Mouse (Mus musculus) CH12.LX (cell line): ENCODE measurements around the gene Abi1. TPM values are rescaled to one million over a fixed set of nuclear protein-coding genes. Genes with fewer than 3 reads are reported as not detected.

Experiments used
- DNase-seq: peaks from one replicate; pipeline ENCODE4 v3.0.0-alpha.2; 2013; ENCODE audit errors: extremely low read depth
- H3K27ac ChIP-seq: 2 replicates; pipeline ENCODE4 v1.5.1; 2012; ENCODE audit warnings: low read depth, mild to moderate bottlenecking, control low read depth, moderate library complexity; ENCODE audit not compliant: insufficient read depth
- H3K27me3 ChIP-seq: replicated peaks from 2 replicates; pipeline ENCODE3; 2012; ENCODE audit warnings: inconsistent platforms
- H3K36me3 ChIP-seq, 2 experiments: replicated peaks in 1 of 2; 2 replicates each; pipeline versions ENCODE3 to v1.6.1; 2012; ENCODE audit warnings: inconsistent platforms in 1 of 2, low read length in 1 of 2, mild to moderate bottlenecking in 1 of 2, mixed read lengths in 1 of 2, moderate library complexity in 1 of 2; ENCODE audit not compliant: control insufficient read depth in 1 of 2, insufficient read depth in 1 of 2
- H3K4me1 ChIP-seq, 2 experiments: 2 replicates each; pipeline ENCODE4 v1.6.1; 2012; ENCODE audit warnings: inconsistent platforms in 1 of 2, moderate library complexity in 1 of 2; ENCODE audit not compliant: insufficient read depth in 2 of 2, control insufficient read depth in 1 of 2
- H3K4me2 ChIP-seq: 2 replicates; pipeline ENCODE4 v1.6.1; 2012; ENCODE audit warnings: low read depth, mild to moderate bottlenecking, control low read depth; ENCODE audit not compliant: poor library complexity, insufficient read depth, severe bottlenecking
- H3K4me3 ChIP-seq, 3 experiments: fragments of 150-350 bp in 1 of 3; sonication (generic) in 1 of 3; replicated peaks in 1 of 3; 2 replicates each; pipeline versions ENCODE3 to v1.5.1; 2011 to 2012; ENCODE audit warnings: low read depth in 2 of 3, low read length in 2 of 3, mild to moderate bottlenecking in 2 of 3, moderate library complexity in 2 of 3, control low read depth in 1 of 3, improper control_type of control experiment in 1 of 3, inconsistent platforms in 1 of 3, mixed read lengths in 1 of 3; ENCODE audit not compliant: poor library complexity in 1 of 3
- H3K79me2 ChIP-seq: replicated peaks from 2 replicates; pipeline ENCODE4 v1.6.1; 2012; ENCODE audit warnings: mild to moderate bottlenecking, moderate library complexity; ENCODE audit not compliant: control insufficient read depth, poor library complexity, insufficient read depth, severe bottlenecking; ENCODE audit errors: extremely low read depth
- H3K9ac ChIP-seq: 2 replicates; pipeline ENCODE4 v1.6.1; 2012; ENCODE audit warnings: low read depth, mild to moderate bottlenecking, control low read depth, moderate library complexity; ENCODE audit not compliant: insufficient read depth
- H3K9me3 ChIP-seq: replicated peaks from 2 replicates; pipeline ENCODE3; 2012; ENCODE audit warnings: low read length, inconsistent platforms, mixed read lengths
- BHLHE40 ChIP-seq: IDR thresholded peaks from 2 replicates; pipeline ENCODE4 v1.6.1; 2011; ENCODE audit warnings: mild to moderate bottlenecking, low read depth, low read length, improper control_type of control experiment
- CHD1 ChIP-seq: IDR thresholded peaks from 2 replicates; pipeline ENCODE4 v1.6.1; 2012; ENCODE audit warnings: low read depth, low read length, improper control_type of control experiment, inconsistent platforms
- CHD2 ChIP-seq: IDR thresholded peaks from 2 replicates; pipeline ENCODE4 v1.6.1; 2011; ENCODE audit warnings: low read length, improper control_type of control experiment
- CTCF ChIP-seq, 2 experiments: IDR thresholded peaks in 1 of 2; conservative IDR thresholded peaks in 1 of 2; 2 replicates each; pipeline ENCODE4 v1.5.1; 2011 to 2012; ENCODE audit warnings: low read depth in 2 of 2, low read length in 2 of 2, improper control_type of control experiment in 1 of 2, inconsistent platforms in 1 of 2, mild to moderate bottlenecking in 1 of 2, moderate library complexity in 1 of 2
- E2F4 ChIP-seq: IDR thresholded peaks from 2 replicates; pipeline ENCODE4 v1.6.1; 2011; ENCODE audit warnings: low read depth, low read length, improper control_type of control experiment; ENCODE audit not compliant: insufficient replicate concordance
- ELF1 ChIP-seq: IDR thresholded peaks from 2 replicates; pipeline ENCODE4 v1.6.1; 2014; ENCODE audit warnings: low read depth, mild to moderate bottlenecking, inconsistent platforms, low read length, improper control_type of control experiment
- EP300 ChIP-seq: IDR thresholded peaks from 2 replicates; pipeline ENCODE4 v1.6.1; 2011; ENCODE audit warnings: low read length, improper control_type of control experiment
- ETS1 ChIP-seq: conservative IDR thresholded peaks from 2 replicates; pipeline ENCODE4 v1.6.1; 2012; ENCODE audit warnings: low read depth, mild to moderate bottlenecking, inconsistent platforms, low read length, improper control_type of control experiment, moderate library complexity
- HCFC1 ChIP-seq: IDR thresholded peaks from 2 replicates; pipeline ENCODE4 v1.6.1; 2012; ENCODE audit warnings: low read depth, mild to moderate bottlenecking, inconsistent platforms, low read length, improper control_type of control experiment
- JUN ChIP-seq: IDR thresholded peaks from 2 replicates; pipeline ENCODE4 v1.6.1; 2011; ENCODE audit warnings: low read depth, mild to moderate bottlenecking, low read length, improper control_type of control experiment, moderate library complexity; ENCODE audit not compliant: insufficient read depth
- JUND ChIP-seq: conservative IDR thresholded peaks from 2 replicates; pipeline ENCODE4 v1.6.1; 2011; ENCODE audit warnings: low read depth, low read length, improper control_type of control experiment
- MAFK ChIP-seq: IDR thresholded peaks from 2 replicates; pipeline ENCODE4 v1.6.1; 2011; ENCODE audit warnings: low read length, improper control_type of control experiment; ENCODE audit not compliant: insufficient replicate concordance
- MAX ChIP-seq: IDR thresholded peaks from 2 replicates; pipeline ENCODE4 v1.6.1; 2011; ENCODE audit warnings: low read length, improper control_type of control experiment
- MXI1 ChIP-seq: IDR thresholded peaks from 2 replicates; pipeline ENCODE4 v1.6.1; 2011; ENCODE audit warnings: mild to moderate bottlenecking, low read depth, low read length, improper control_type of control experiment
- MYC ChIP-seq: IDR thresholded peaks from 2 replicates; pipeline ENCODE4 v1.6.1; 2011; ENCODE audit warnings: low read depth, mild to moderate bottlenecking, improper control_type of control experiment, low read length
- NELFE ChIP-seq: IDR thresholded peaks from 2 replicates; pipeline ENCODE4 v1.6.1; 2011; ENCODE audit warnings: low read depth, low read length, improper control_type of control experiment
- NRF1 ChIP-seq: IDR thresholded peaks from 2 replicates; pipeline ENCODE4 v1.6.1; 2014; ENCODE audit warnings: low read depth, mild to moderate bottlenecking, inconsistent platforms, low read length, improper control_type of control experiment, moderate library complexity
- POLR2A ChIP-seq: IDR thresholded peaks from 2 replicates; pipeline ENCODE4 v1.6.1; 2011; ENCODE audit warnings: low read depth, mild to moderate bottlenecking, improper control_type of control experiment, low read length
- POLR2AphosphoS2 ChIP-seq: IDR thresholded peaks from 2 replicates; pipeline ENCODE4 v1.6.1; 2011; ENCODE audit warnings: low read depth, low read length, improper control_type of control experiment
- RAD21 ChIP-seq: IDR thresholded peaks from 2 replicates; pipeline ENCODE4 v1.6.1; 2011; ENCODE audit warnings: low read depth, mild to moderate bottlenecking, low read length, improper control_type of control experiment, moderate library complexity
- SIN3A ChIP-seq: IDR thresholded peaks from 2 replicates; pipeline ENCODE4 v1.6.1; 2012; ENCODE audit warnings: low read length, improper control_type of control experiment, inconsistent platforms
- TBP ChIP-seq: conservative IDR thresholded peaks from 2 replicates; pipeline ENCODE4 v1.6.1; 2011; ENCODE audit warnings: low read depth, low read length, improper control_type of control experiment
- TCF12 ChIP-seq: IDR thresholded peaks from 2 replicates; pipeline ENCODE4 v1.6.1; 2014; ENCODE audit warnings: low read depth, mild to moderate bottlenecking, inconsistent platforms, low read length, improper control_type of control experiment
- UBTF ChIP-seq: IDR thresholded peaks from 2 replicates; pipeline ENCODE4 v1.6.1; 2012; ENCODE audit warnings: low read depth, mild to moderate bottlenecking, inconsistent platforms, low read length, improper control_type of control experiment, moderate library complexity
- USF1 ChIP-seq: IDR thresholded peaks from 2 replicates; pipeline ENCODE4 v1.6.1; 2014; ENCODE audit warnings: low read depth, mild to moderate bottlenecking, inconsistent platforms, low read length, improper control_type of control experiment
- USF2 ChIP-seq: conservative IDR thresholded peaks from 2 replicates; pipeline ENCODE4 v1.6.1; 2011; ENCODE audit warnings: low read depth, low read length, improper control_type of control experiment
- ZC3H11A ChIP-seq: IDR thresholded peaks from 2 replicates; pipeline ENCODE4 v1.6.1; 2012; ENCODE audit warnings: low read depth, mild to moderate bottlenecking, inconsistent platforms, low read length, improper control_type of control experiment
- ZKSCAN1 ChIP-seq: IDR thresholded peaks from 2 replicates; pipeline ENCODE4 v1.6.1; 2012; ENCODE audit warnings: low read depth, inconsistent platforms, low read length, improper control_type of control experiment, borderline replicate concordance
- ZNF384 ChIP-seq: IDR thresholded peaks from 2 replicates; pipeline ENCODE4 v1.6.1; 2012; ENCODE audit warnings: low read depth, low read length, improper control_type of control experiment, inconsistent platforms
- dilution Hi-C: fragments of 300-500 bp; cut with MboI; formaldehyde crosslinking; loops from 2 replicates; pipeline ENCODE4 v1.14.3; 2020; ENCODE audit warnings: low sequenced_read_pairs; ENCODE audit not compliant: extremely low pct_unique_long_range_greater_than_20kb, extremely low pct_ligation_motif_present
- in situ Hi-C: fragments of 300-500 bp; cut with MboI; formaldehyde crosslinking; loops from 3 replicates; pipeline ENCODE4 v1.14.3; 2019; ENCODE audit warnings: low sequenced_read_pairs, low pct_ligation_motif_present, low pct_unique_long_range_greater_than_20kb, mixed read lengths
- polyA plus RNA-seq: library from polyadenylated mRNA; unstranded; fragments of >175 nt; gene quantifications from 2 replicates; pipeline ENCODE4 v1.2.1, GENCODE M21; 2012; ENCODE audit warnings: low read depth; ENCODE audit not compliant: insufficient read length
- total RNA-seq, 2 experiments: library from RNA; depleted of rRNA; stranded (reverse); fragments of 300-350 nt in 1 of 2; fragments of >200 nt in 1 of 2; gene quantifications; 2 replicates each; pipeline ENCODE4 v1.2.3; 2012 to 2014

Gene Abi1
- total and polyA plus RNA-seq, 3 experiments: 45.7 to 104 (median 74.6) TPM

GRCm38 (mm10) chr2:23068370-23068737 is 28.3 kb upstream of the Abi1 start:
- dilution Hi-C loops: no loop called here
- Histone ChIP-seq H3K4me1 (peaks cover 3 to 8% of the 10 kb centered on the region in 2 experiments; a peak in 3 of 4 replicates), H3K27me3 (no peaks in the 10 kb centered on the region), H3K9ac (peak overlapping the region; percentile 87), H3K36me3 (peaks cover 3 to 10% of the 10 kb centered on the region in 2 experiments), H3K4me2 (peak overlapping the region; percentile 66; the same call in 1 of the 2 replicates), H3K4me3 (peak overlapping the region; percentile 81 to 92 (median 86)), H3K27ac (peak overlapping the region; percentile 90), H3K9me3 (no peaks in the 10 kb centered on the region), H3K79me2 (peaks cover 12% of the 10 kb centered on the region)
- DNase-seq: no peak
- TF ChIP-seq USF2 (no peak), NRF1 (no peak), BHLHE40 (no peak), EP300 (peak; percentile 15; the same call in 1 of the 2 replicates), TBP (no peak), SIN3A (0 out of 2 replicates have a peak, but pooled peaks have one; percentile 27), JUND (no peak), MYC (no peak), JUN (no peak), E2F4 (no peak), ZKSCAN1 (no peak), ZC3H11A (no peak), POLR2A (no peak)
- in situ Hi-C loops: no loop called here

- in situ Hi-C loops: no loop called here
- Histone ChIP-seq H3K79me2 (peaks cover 12% of the 10 kb centered on the region), H3K9ac (peak within 1 kb of the TSS; percentile 99), H3K4me1 (peaks cover 3 to 8% of the 10 kb centered on the region in 2 experiments; a peak in 3 of 4 replicates), H3K4me3 (peak within 1 kb of the TSS; percentile 81 to 92 (median 86)), H3K4me2 (peak within 1 kb of the TSS; percentile 66), H3K27ac (peak within 1 kb of the TSS; percentile 90), H3K9me3 (no peaks in the 10 kb centered on the region), H3K36me3 (peaks cover 3 to 9% of the 10 kb centered on the region in 2 experiments), H3K27me3 (no peaks in the 10 kb centered on the region)
- peak; percentile 97 for DNase-seq
- dilution Hi-C loops: no loop called here
- TF ChIP-seq USF1 (no peak), SIN3A (peak; percentile 98), CTCF (conservative IDR thresholded peaks at IDR 0.05 in 1 of 2, IDR thresholded peaks at IDR 0.05 in 1 of 2; ENCODE audit: low read depth in 2 of 2, low read length in 2 of 2) (no peak), E2F4 (no peak), POLR2AphosphoS2 (peak; percentile 93), RAD21 (no peak), ELF1 (peak; percentile 100), MAFK (no peak), JUND (no peak), TCF12 (peak; percentile 64; the same call in 1 of the 2 replicates), ZC3H11A (no peak), UBTF (no peak), POLR2A (peak; percentile 89), BHLHE40 (peak; percentile 25; the same call in 1 of the 2 replicates), ETS1 (peak; percentile 12; the same call in 1 of the 2 replicates), MXI1 (no peak), HCFC1 (peak; percentile 99), MAX (peak; percentile 91), ZKSCAN1 (no peak), CHD1 (no peak; the same call in 1 of the 2 replicates), NELFE (peak; percentile 89), MYC (peak; percentile 63; the same call in 1 of the 2 replicates), ZNF384 (no peak), CHD2 (peak; percentile 78; the same call in 1 of the 2 replicates), JUN (no peak), NRF1 (peak; percentile 65), USF2 (no peak)
Observed at GRCm38 (mm10) chr2:23067552-23068369, 27.7 kb upstream of the Abi1 start, which contains the start of gene Acbd5. Gene Acbd5, plus strand, starts transcription at chr2:23068167.
